Mouse (Mus musculus) hindbrain, embryonic 11.5 days (tissue): ENCODE results near the gene Lta. TPM values are rescaled to one million over a fixed set of nuclear protein-coding genes. Genes with fewer than 3 reads are reported as not detected.

Source experiments
- ATAC-seq: fragments of 200-750 bp; cut with Nextera tagmentation; 2 replicates; pipeline ENCODE4 v1.8.0; 2017; ENCODE audit warnings: mild to moderate bottlenecking, moderate TSS enrichment, moderate library complexity; ENCODE audit not compliant: low FRiP score
- DNase-seq: peaks from one replicate; pipeline ENCODE4 v3.0.0-alpha.2; 2015; ENCODE audit warnings: low spot score
- H3K27ac ChIP-seq: fragments of 300-500 bp; sonication (generic); 2 replicates; pipeline ENCODE4 v1.5.1; 2014; ENCODE audit warnings: mild to moderate bottlenecking, low read depth, low read length
- H3K27me3 ChIP-seq: fragments of 300-500 bp; sonication (generic); 2 replicates; pipeline ENCODE4 v1.6.1; 2014; ENCODE audit warnings: mild to moderate bottlenecking, low read length, moderate library complexity, mixed read lengths; ENCODE audit not compliant: control insufficient read depth, insufficient read depth
- H3K36me3 ChIP-seq: fragments of 300-500 bp; sonication (generic); 2 replicates; pipeline ENCODE4 v1.6.1; 2014; ENCODE audit warnings: mild to moderate bottlenecking, low read length, moderate library complexity, mixed read lengths; ENCODE audit not compliant: control insufficient read depth, insufficient read depth
- H3K4me1 ChIP-seq: fragments of 300-500 bp; sonication (generic); replicated peaks from 2 replicates; pipeline ENCODE4 v1.6.1; 2014; ENCODE audit warnings: low read length, mixed read lengths; ENCODE audit not compliant: control insufficient read depth, insufficient read depth
- H3K4me2 ChIP-seq: fragments of 300-500 bp; sonication (generic); replicated peaks from 2 replicates; pipeline ENCODE4 v1.6.1; 2014; ENCODE audit warnings: mild to moderate bottlenecking, low read depth, low read length
- H3K4me3 ChIP-seq: fragments of 300-500 bp; sonication (generic); 2 replicates; pipeline ENCODE4 v1.5.1; 2014; ENCODE audit warnings: low read depth, low read length
- H3K9ac ChIP-seq: fragments of 300-500 bp; sonication (generic); 2 replicates; pipeline ENCODE4 v1.6.1; 2014; ENCODE audit warnings: low read depth, low read length
- H3K9me3 ChIP-seq: fragments of 300-500 bp; sonication (generic); 2 replicates; pipeline ENCODE4 v1.6.1; 2016; ENCODE audit warnings: low read length; ENCODE audit not compliant: control insufficient read depth
- WGBS: fragments of 180-500 bp; shearing (Covaris S2); extraction: QIAGEN DNeasy Blood & Tissue Kit; methylation state at CpG from one replicate; pipeline ENCODE4 v1.1.7; 2014; 5-methylcytosine and 5-hydroxymethylcytosine counted together
- polyA plus RNA-seq: library from polyadenylated mRNA; unstranded; fragments of >200 nt; fragmentation: Nextera tagmentation; extraction: Ambion mirVana; gene quantifications from 2 replicates; pipeline ENCODE4 v1.2.1, GENCODE M21; 2014

The Lta gene
- polyA plus RNA-seq, 1 experiment from 2014 or later: not detected

GRCm38 (mm10) chr17:35156461-35157200 lies 48.5 kb downstream of the Lta start:
- no peaks in the 10 kb centered on the region for H3K9me3 ChIP-seq
- no peak for DNase-seq
- no peaks in the 10 kb centered on the region for H3K27me3 ChIP-seq
- ATAC-seq: no peak
- 92% methylated on average over 33 of the region's 33 CpGs for WGBS
- H3K4me2 ChIP-seq: no peak overlapping the region
- no peak overlapping the region for H3K27ac ChIP-seq
- H3K36me3 ChIP-seq: peaks cover 76% of the 10 kb centered on the region
- H3K4me1 ChIP-seq: no peaks in the 10 kb centered on the region
- no peak overlapping the region for H3K4me3 ChIP-seq
- H3K9ac ChIP-seq: no peak overlapping the region

- Histone ChIP-seq H3K27ac (no peak overlapping the region), H3K4me2 (no peak overlapping the region), H3K4me3 (no peak overlapping the region), H3K9me3 (no peaks in the 10 kb centered on the region), H3K9ac (no peak overlapping the region), H3K27me3 (no peaks in the 10 kb centered on the region), H3K36me3 (peaks cover 73% of the 10 kb centered on the region), H3K4me1 (no peaks in the 10 kb centered on the region)
- WGBS: 92% methylated on average over 12 of the region's 12 CpGs
- no peak for DNase-seq
- no peak for ATAC-seq
These were observed 49.7 kb downstream of the Lta start for GRCm38 (mm10) chr17:35155451-35155850.

GRCm38 (mm10) chr17:35154616-35155015 lies 50.5 kb downstream of the Lta start:
- H3K27me3 ChIP-seq: no peaks in the 10 kb centered on the region
- ATAC-seq (no peak), DNase-seq (no peak)
- 83% methylated on average over 7 of the region's 7 CpGs for WGBS
- no peaks in the 10 kb centered on the region for H3K9me3 ChIP-seq
- no peak overlapping the region for H3K4me3 ChIP-seq
- H3K9ac ChIP-seq: no peak overlapping the region
- no peak overlapping the region for H3K27ac ChIP-seq
- H3K4me1 ChIP-seq: no peaks in the 10 kb centered on the region
- H3K4me2 ChIP-seq: no peak overlapping the region
- H3K36me3 ChIP-seq: peaks cover 75% of the 10 kb centered on the region

- H3K36me3 ChIP-seq: peaks cover 74% of the 10 kb centered on the region
- no peak overlapping the region for H3K9ac ChIP-seq
- ATAC-seq (no peak), DNase-seq (no peak)
- WGBS: 80% methylated on average over 4 of the region's 4 CpGs
- H3K4me2 ChIP-seq: no peak overlapping the region
- H3K27ac ChIP-seq: no peak overlapping the region
- H3K27me3 ChIP-seq: no peaks in the 10 kb centered on the region
- no peak overlapping the region for H3K4me3 ChIP-seq
- H3K9me3 ChIP-seq: no peaks in the 10 kb centered on the region
- H3K4me1 ChIP-seq: no peaks in the 10 kb centered on the region
These were observed 51.2 kb downstream of the Lta start for GRCm38 (mm10) chr17:35153931-35154330.

Other genes with a start within 250 kb of the Lta start
- 0.15 TPM in 1 of 2 replicates, not detected in the other for gene Hspa1b, start 246.1 kb downstream of the Lta start, polyA plus RNA-seq
- gene Gm20481, start 235.4 kb downstream of the Lta start, polyA plus RNA-seq: 0.49 TPM in 1 of 2 replicates, not detected in the other
- 0.93 and 1.4 TPM in 2 replicates for gene Hspa1a, start 233.2 kb downstream of the Lta start, polyA plus RNA-seq
- gene Hspa1l, start 232.6 kb downstream of the Lta start, polyA plus RNA-seq: 0.93 and 1.2 TPM in 2 replicates
- 188 and 207 TPM in 2 replicates for gene Lsm2, start 223.5 kb downstream of the Lta start, polyA plus RNA-seq
- 69.1 and 71.7 TPM in 2 replicates for gene Vars, start 204.4 kb downstream of the Lta start, polyA plus RNA-seq
- 0.10 and 0.36 TPM in 2 replicates for gene Vwa7, start 188.8 kb downstream of the Lta start, polyA plus RNA-seq
- 3.0 and 4.0 TPM in 2 replicates for gene Sapcd1, start 177.3 kb downstream of the Lta start, polyA plus RNA-seq
- gene Msh5, start 158.6 kb downstream of the Lta start, polyA plus RNA-seq: 3.1 and 4.2 TPM in 2 replicates
- 45.6 and 85.1 TPM in 2 replicates for gene Clic1, start 155.4 kb downstream of the Lta start, polyA plus RNA-seq
- 614 and 636 TPM in 2 replicates for gene Ddah2, start 146.3 kb downstream of the Lta start, polyA plus RNA-seq
- 0.19 TPM in 1 of 2 replicates, not detected in the other for gene Ly6g6c, start 140.0 kb downstream of the Lta start, polyA plus RNA-seq
- gene Mpig6b, start 139.2 kb downstream of the Lta start, polyA plus RNA-seq: 0.66 and 1.1 TPM in 2 replicates
- gene Ly6g6e, start 128.4 kb downstream of the Lta start, polyA plus RNA-seq: 0.42 and 0.50 TPM in 2 replicates
- gene Ly6g6d, start 127.3 kb downstream of the Lta start, polyA plus RNA-seq: 1.0 and 2.7 TPM in 2 replicates
- gene Ly6g6f, start 119.7 kb downstream of the Lta start, polyA plus RNA-seq: 0.29 and 0.52 TPM in 2 replicates
- gene Abhd16a, start 116.1 kb downstream of the Lta start, polyA plus RNA-seq: 40.2 and 45.1 TPM in 2 replicates
- not detected in 2 replicates for gene Ly6g5c, start 97.1 kb downstream of the Lta start, polyA plus RNA-seq
- 0.89 and 0.96 TPM in 2 replicates for gene Ly6g5b, start 89.9 kb downstream of the Lta start, polyA plus RNA-seq
- 22.5 and 29.7 TPM in 2 replicates for gene Gpank1, start 83.9 kb downstream of the Lta start, polyA plus RNA-seq
- 299 and 310 TPM in 2 replicates for gene Csnk2b, start 83.3 kb downstream of the Lta start, polyA plus RNA-seq
- 8.4 and 9.2 TPM in 2 replicates for gene D17H6S53E, start 79.0 kb downstream of the Lta start, polyA plus RNA-seq
- 0.34 and 0.49 TPM in 2 replicates for gene Apom, start 73.3 kb downstream of the Lta start, polyA plus RNA-seq
- gene Bag6, start 70.2 kb downstream of the Lta start, polyA plus RNA-seq: 105 and 117 TPM in 2 replicates
- 167 and 205 TPM in 2 replicates for gene Prrc2a, start 40.5 kb downstream of the Lta start, polyA plus RNA-seq
- 6.1 and 8.4 TPM in 2 replicates for gene Aif1, start 29.3 kb downstream of the Lta start, polyA plus RNA-seq
- gene Lst1, start 16.9 kb downstream of the Lta start, polyA plus RNA-seq: 5.6 and 9.8 TPM in 2 replicates
- 0.22 and 0.32 TPM in 2 replicates for gene Ltb, start 10.9 kb downstream of the Lta start, polyA plus RNA-seq
- gene Tnf, start 3.3 kb downstream of the Lta start, polyA plus RNA-seq: not detected in 2 replicates
- 0.36 and 0.43 TPM in 2 replicates for gene Gm16181, start 15.5 kb upstream of the Lta start, polyA plus RNA-seq
- 14.7 and 16.8 TPM in 2 replicates for gene Atp6v1g2, start 28.3 kb upstream of the Lta start, polyA plus RNA-seq
- 2.3 and 3.7 TPM in 2 replicates for gene Nfkbil1, start 30.4 kb upstream of the Lta start, polyA plus RNA-seq
- 633 and 640 TPM in 2 replicates for gene Ddx39b, start 36.4 kb upstream of the Lta start, polyA plus RNA-seq
- 42.9 and 43.2 TPM in 2 replicates for gene H2-D1, start 57.4 kb upstream of the Lta start, polyA plus RNA-seq
- gene H2-Q1, start 115.1 kb upstream of the Lta start, polyA plus RNA-seq: not detected in 2 replicates
- 0.52 and 0.53 TPM in 2 replicates for gene H2-Q2, start 136.9 kb upstream of the Lta start, polyA plus RNA-seq
- 1.5 and 2.4 TPM in 2 replicates for gene H2-Q4, start 174.3 kb upstream of the Lta start, polyA plus RNA-seq
- 0.46 and 0.60 TPM in 2 replicates for gene H2-Q6, start 219.5 kb upstream of the Lta start, polyA plus RNA-seq
- 7.0 and 8.7 TPM in 2 replicates for gene H2-Q7, start 233.8 kb upstream of the Lta start, polyA plus RNA-seq